Mouse (Mus musculus): ENCODE results near the gene Malrd1. TPM values are rescaled to one million over a fixed set of nuclear protein-coding genes. Genes with fewer than 3 reads are reported as not detected.

Gene Malrd1
- total and polyA plus RNA-seq, 3 experiments = under 0.01 TPM; not detected in 2

DNA sequence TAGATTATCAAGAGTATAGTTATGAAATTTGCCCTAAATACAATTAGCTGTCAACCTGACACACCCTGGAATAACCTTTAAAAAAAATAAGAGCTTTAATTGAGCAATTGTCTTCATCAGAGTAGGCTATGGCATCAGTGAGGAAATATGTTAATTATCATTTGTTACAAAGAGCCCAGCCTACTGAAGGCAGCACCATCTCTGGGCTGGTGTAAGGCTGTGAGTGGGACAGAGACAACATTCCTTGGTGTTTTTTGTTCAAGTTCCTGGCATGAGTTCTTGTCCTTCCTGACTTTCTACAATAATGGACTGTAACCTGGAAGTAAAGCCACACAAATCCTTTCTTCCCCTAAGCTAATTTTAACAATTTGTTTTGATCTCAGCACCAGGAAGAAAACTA is 645.8 kb downstream of the Malrd1 start:
- Histone ChIP-seq H3K4me3 (ENCODE audit: low read depth, low read length) (no peak overlapping the region), H3K9me3 (replicated peaks) (no peaks in the 10 kb centered on the region), H3K4me1 (ENCODE audit: insufficient read depth, low read depth, low read length) (no peaks in the 10 kb centered on the region), H3K27me3 (ENCODE audit: insufficient read depth, low read length) (no peaks in the 10 kb centered on the region), H3K36me3 (replicated peaks) (no peaks in the 10 kb centered on the region)
- DNase-seq (ENCODE audit: low spot score) = no peak
- no peak for TF ChIP-seq POLR2AphosphoS5 (IDR thresholded peaks at IDR 0.05; ENCODE audit: insufficient replicate concordance, low read depth, low read length)
- no peak for ATAC-seq (ENCODE audit: extremely low read depth, insufficient number of reproducible peaks, low FRiP score, poor library complexity, severe bottlenecking)

DNA sequence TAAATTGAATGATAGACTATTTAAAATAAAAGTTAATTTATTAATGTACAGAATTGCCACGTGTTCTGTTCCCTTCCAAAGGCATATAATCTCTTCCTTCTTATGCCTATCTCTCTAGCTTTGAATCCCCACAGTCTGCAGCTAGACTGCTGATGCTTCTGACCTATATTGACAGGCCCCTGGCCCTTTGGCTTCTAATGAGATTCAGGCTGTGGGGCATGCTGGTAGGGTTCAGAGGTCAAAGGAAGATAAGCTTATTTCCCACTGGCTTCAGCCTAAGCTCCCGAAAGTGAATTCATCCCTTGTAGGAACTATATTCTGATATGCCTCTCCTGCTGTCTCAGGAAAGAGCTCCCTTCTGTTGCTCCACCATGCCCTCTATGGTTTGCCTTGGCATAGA is 647.1 kb downstream of the Malrd1 start:
- H3K36me3 ChIP-seq (replicated peaks) = no peaks in the 10 kb centered on the region
- DNase-seq (ENCODE audit: low spot score) = no peak
- no peak overlapping the region for H3K4me3 ChIP-seq (ENCODE audit: low read depth, low read length)
- no peaks in the 10 kb centered on the region for H3K9me3 ChIP-seq (replicated peaks)
- no peak for TF ChIP-seq TAL1 (conservative IDR thresholded peaks at IDR 0.05; ENCODE audit: low read depth, low read length)
- no peak for TF ChIP-seq POLR2AphosphoS5 (IDR thresholded peaks at IDR 0.05; ENCODE audit: insufficient replicate concordance, low read depth, low read length)
- no peak for TF ChIP-seq GATA2 (IDR thresholded peaks at IDR 0.05; ENCODE audit: borderline replicate concordance, low read depth, low read length)
- TF ChIP-seq CTCF (IDR thresholded peaks at IDR 0.05; ENCODE audit: low read depth, low read length) = no peak
- no peak for TF ChIP-seq GATA1 (IDR thresholded peaks at IDR 0.05; ENCODE audit: borderline replicate concordance, low read length)
- H3K27me3 ChIP-seq (ENCODE audit: insufficient read depth, low read length) = no peaks in the 10 kb centered on the region
- H3K4me1 ChIP-seq (ENCODE audit: insufficient read depth, low read depth, low read length) = no peaks in the 10 kb centered on the region
- ATAC-seq (ENCODE audit: extremely low read depth, insufficient number of reproducible peaks, low FRiP score, poor library complexity, severe bottlenecking) = no peak

DNA sequence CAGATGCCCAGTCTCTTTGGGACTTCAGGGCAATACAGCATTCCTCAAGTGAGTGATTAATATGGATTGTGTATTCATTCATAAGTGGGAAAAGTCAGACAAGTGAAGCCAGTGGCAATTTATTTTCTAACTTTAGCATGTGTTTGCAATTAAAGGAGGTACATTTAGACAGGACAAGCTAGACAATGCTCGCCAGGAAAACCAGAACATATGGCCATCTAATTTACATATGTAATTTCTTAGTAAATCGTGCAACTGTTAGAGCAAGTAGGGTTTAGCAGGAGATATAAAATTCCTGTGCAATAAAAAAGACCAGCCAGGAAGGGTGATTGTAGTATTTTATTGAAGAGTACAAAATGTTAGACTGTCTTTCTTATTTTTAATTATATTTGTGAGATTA is 655.9 kb downstream of the Malrd1 start:
- H3K4me3 ChIP-seq (ENCODE audit: low read depth, low read length) = no peak overlapping the region
- H3K36me3 ChIP-seq (replicated peaks) = no peaks in the 10 kb centered on the region
- no peaks in the 10 kb centered on the region for H3K9me3 ChIP-seq (replicated peaks)
- no peaks in the 10 kb centered on the region for H3K4me1 ChIP-seq (ENCODE audit: insufficient read depth, low read depth, low read length)
- no peaks in the 10 kb centered on the region for H3K27me3 ChIP-seq (ENCODE audit: insufficient read depth, low read length)
- TF ChIP-seq GATA1 (IDR thresholded peaks at IDR 0.05; ENCODE audit: borderline replicate concordance, low read length) (no peak), GATA2 (IDR thresholded peaks at IDR 0.05; ENCODE audit: borderline replicate concordance, low read depth, low read length) (no peak), CTCF (IDR thresholded peaks at IDR 0.05; ENCODE audit: low read depth, low read length) (no peak), POLR2AphosphoS5 (IDR thresholded peaks at IDR 0.05; ENCODE audit: insufficient replicate concordance, low read depth, low read length) (no peak), TAL1 (conservative IDR thresholded peaks at IDR 0.05; ENCODE audit: low read depth, low read length) (no peak)
- no peak for ATAC-seq (ENCODE audit: extremely low read depth, insufficient number of reproducible peaks, low FRiP score, poor library complexity, severe bottlenecking)
- no peak for DNase-seq (ENCODE audit: low spot score)

DNA sequence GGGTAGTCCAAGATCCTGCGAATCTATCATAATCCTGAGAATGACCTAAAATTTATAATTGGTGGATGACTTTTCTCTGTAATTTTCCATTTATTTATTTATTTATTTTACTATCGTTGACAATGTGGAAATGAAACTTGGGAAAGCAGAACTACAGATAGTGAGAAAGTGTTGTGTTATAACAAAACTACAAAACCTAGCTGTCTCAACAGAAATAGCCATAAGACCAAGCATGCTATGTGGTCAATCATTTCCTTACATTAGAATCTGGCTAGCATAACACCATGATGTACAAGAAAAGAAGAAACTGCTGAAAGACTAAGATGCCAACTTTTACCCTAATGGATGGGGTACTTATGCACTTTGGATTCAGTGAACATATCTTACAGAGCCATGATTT is 656.9 kb downstream of the Malrd1 start:
- ATAC-seq (ENCODE audit: extremely low read depth, insufficient number of reproducible peaks, low FRiP score, poor library complexity, severe bottlenecking) = no peak
- H3K27me3 ChIP-seq (ENCODE audit: insufficient read depth, low read length) = no peaks in the 10 kb centered on the region

DNA sequence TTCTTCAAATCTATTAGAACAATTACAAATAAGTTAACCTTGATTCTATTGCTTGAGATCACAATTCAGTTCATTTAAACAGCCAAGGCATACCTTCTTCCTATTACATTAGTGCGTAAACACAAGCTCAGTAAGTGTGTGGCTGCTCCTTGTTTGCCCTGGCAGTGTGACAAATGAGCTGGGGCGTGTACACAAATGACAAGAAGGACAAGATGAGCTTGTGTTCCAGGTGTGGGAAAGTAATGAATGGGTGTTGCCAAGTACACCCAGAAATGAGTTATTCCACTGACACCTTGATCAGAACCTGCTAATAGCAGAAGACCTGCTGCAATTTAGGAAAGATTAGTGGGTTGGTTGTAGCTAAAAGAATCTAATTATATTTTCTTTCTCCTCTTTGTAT is 683.7 kb downstream of the Malrd1 start:
- H3K4me1 ChIP-seq (ENCODE audit: insufficient read depth, low read depth, low read length) = no peaks in the 10 kb centered on the region
- ATAC-seq (ENCODE audit: extremely low read depth, insufficient number of reproducible peaks, low FRiP score, poor library complexity, severe bottlenecking) (no peak), DNase-seq (ENCODE audit: low spot score) (no peak)
- H3K36me3 ChIP-seq (replicated peaks) = no peaks in the 10 kb centered on the region
- no peak overlapping the region for H3K4me3 ChIP-seq (ENCODE audit: low read depth, low read length)
- TF ChIP-seq GATA2 (IDR thresholded peaks at IDR 0.05; ENCODE audit: borderline replicate concordance, low read depth, low read length) = no peak
- TF ChIP-seq CTCF (IDR thresholded peaks at IDR 0.05; ENCODE audit: low read depth, low read length) = no peak
- no peak for TF ChIP-seq TAL1 (conservative IDR thresholded peaks at IDR 0.05; ENCODE audit: low read depth, low read length)
- TF ChIP-seq POLR2AphosphoS5 (IDR thresholded peaks at IDR 0.05; ENCODE audit: insufficient replicate concordance, low read depth, low read length) = no peak
- TF ChIP-seq GATA1 (IDR thresholded peaks at IDR 0.05; ENCODE audit: borderline replicate concordance, low read length) = no peak
- no peaks in the 10 kb centered on the region for H3K9me3 ChIP-seq (replicated peaks)
- no peaks in the 10 kb centered on the region for H3K27me3 ChIP-seq (ENCODE audit: insufficient read depth, low read length)

More for the DNA sequence above, 656.9 kb downstream of the Malrd1 start:
- H3K36me3 ChIP-seq (replicated peaks) = no peaks in the 10 kb centered on the region
- H3K4me1 ChIP-seq (ENCODE audit: insufficient read depth, low read depth, low read length) = no peaks in the 10 kb centered on the region
- H3K4me3 ChIP-seq (ENCODE audit: low read depth, low read length) = no peak overlapping the region
- no peak for DNase-seq (ENCODE audit: low spot score)
- no peaks in the 10 kb centered on the region for H3K9me3 ChIP-seq (replicated peaks)
- TF ChIP-seq GATA2 (IDR thresholded peaks at IDR 0.05; ENCODE audit: borderline replicate concordance, low read depth, low read length) = no peak
- no peak for TF ChIP-seq GATA1 (IDR thresholded peaks at IDR 0.05; ENCODE audit: borderline replicate concordance, low read length)
- TF ChIP-seq CTCF (IDR thresholded peaks at IDR 0.05; ENCODE audit: low read depth, low read length) = no peak
- no peak for TF ChIP-seq POLR2AphosphoS5 (IDR thresholded peaks at IDR 0.05; ENCODE audit: insufficient replicate concordance, low read depth, low read length)
- no peak for TF ChIP-seq TAL1 (conservative IDR thresholded peaks at IDR 0.05; ENCODE audit: low read depth, low read length)

DNA sequence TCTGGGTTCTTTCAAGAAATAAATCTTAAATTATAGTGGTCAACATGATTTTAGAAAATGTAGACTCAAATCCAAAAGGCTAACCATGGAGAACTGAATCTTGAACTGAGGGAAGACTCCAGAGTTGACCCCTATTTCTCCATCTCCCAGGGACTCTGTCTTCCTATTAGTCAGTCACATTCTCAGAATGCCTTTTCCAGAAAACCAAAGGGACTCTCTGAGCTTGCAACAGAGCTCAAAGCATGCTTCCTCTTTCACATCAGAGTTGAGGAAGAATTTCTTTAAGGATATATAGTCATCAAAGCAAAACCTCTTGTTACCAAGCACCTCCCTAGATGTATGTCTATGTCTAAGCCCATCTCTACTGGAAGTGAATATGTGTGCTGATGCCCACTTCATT is 686.5 kb downstream of the Malrd1 start:
- DNase-seq (ENCODE audit: low spot score) = no peak
- H3K36me3 ChIP-seq (replicated peaks) = no peaks in the 10 kb centered on the region
- TF ChIP-seq CTCF (IDR thresholded peaks at IDR 0.05; ENCODE audit: low read depth, low read length) (no peak), GATA1 (IDR thresholded peaks at IDR 0.05; ENCODE audit: borderline replicate concordance, low read length) (no peak), POLR2AphosphoS5 (IDR thresholded peaks at IDR 0.05; ENCODE audit: insufficient replicate concordance, low read depth, low read length) (no peak), TAL1 (conservative IDR thresholded peaks at IDR 0.05; ENCODE audit: low read depth, low read length) (no peak), GATA2 (IDR thresholded peaks at IDR 0.05; ENCODE audit: borderline replicate concordance, low read depth, low read length) (no peak)
- H3K4me1 ChIP-seq (ENCODE audit: insufficient read depth, low read depth, low read length) = no peaks in the 10 kb centered on the region
- H3K27me3 ChIP-seq (ENCODE audit: insufficient read depth, low read length) = no peaks in the 10 kb centered on the region
- no peak overlapping the region for H3K4me3 ChIP-seq (ENCODE audit: low read depth, low read length)
- H3K9me3 ChIP-seq (replicated peaks) = no peaks in the 10 kb centered on the region
- no peak for ATAC-seq (ENCODE audit: extremely low read depth, insufficient number of reproducible peaks, low FRiP score, poor library complexity, severe bottlenecking)

DNA sequence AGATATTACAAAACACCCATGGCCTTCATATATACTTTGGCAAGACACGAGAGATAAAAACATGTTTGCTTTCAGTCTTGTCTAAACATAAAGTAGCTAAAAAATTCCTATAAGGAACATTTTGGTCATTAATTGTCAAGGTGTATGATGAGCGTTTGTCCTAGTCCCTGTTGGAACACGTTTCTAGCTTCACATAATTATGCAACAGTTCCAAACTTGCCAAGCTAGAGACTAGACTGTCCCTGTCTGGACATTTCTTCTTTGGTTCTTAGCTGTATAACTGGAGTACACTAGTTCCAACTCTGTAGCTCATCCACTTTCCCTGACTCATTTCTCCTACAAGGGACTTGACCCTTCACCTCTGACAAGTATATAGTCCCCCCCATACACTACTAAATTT is 687.8 kb downstream of the Malrd1 start:
- TF ChIP-seq TAL1 (conservative IDR thresholded peaks at IDR 0.05; ENCODE audit: low read depth, low read length) (no peak), GATA2 (IDR thresholded peaks at IDR 0.05; ENCODE audit: borderline replicate concordance, low read depth, low read length) (no peak), GATA1 (IDR thresholded peaks at IDR 0.05; ENCODE audit: borderline replicate concordance, low read length) (no peak), CTCF (IDR thresholded peaks at IDR 0.05; ENCODE audit: low read depth, low read length) (no peak), POLR2AphosphoS5 (IDR thresholded peaks at IDR 0.05; ENCODE audit: insufficient replicate concordance, low read depth, low read length) (no peak)
- no peaks in the 10 kb centered on the region for H3K4me1 ChIP-seq (ENCODE audit: insufficient read depth, low read depth, low read length)
- H3K27me3 ChIP-seq (ENCODE audit: insufficient read depth, low read length) = no peaks in the 10 kb centered on the region
- DNase-seq (ENCODE audit: low spot score) = no peak
- ATAC-seq (ENCODE audit: extremely low read depth, insufficient number of reproducible peaks, low FRiP score, poor library complexity, severe bottlenecking) = no peak
- H3K4me3 ChIP-seq (ENCODE audit: low read depth, low read length) = no peak overlapping the region
- H3K9me3 ChIP-seq (replicated peaks) = no peaks in the 10 kb centered on the region
- H3K36me3 ChIP-seq (replicated peaks) = no peaks in the 10 kb centered on the region

Measured in G1E (cell line).